Mouse (Mus musculus) midbrain, embryonic 11.5 days (tissue): ENCODE measurements around the gene Fam208a. TPM values are rescaled to one million over a fixed set of nuclear protein-coding genes. Genes with fewer than 3 reads are reported as not detected.

Experiments
- ATAC-seq: fragments of 200-750 bp; cut with Nextera tagmentation; 2 replicates; pipeline ENCODE4 v1.8.0; 2017; ENCODE audit warnings: moderate TSS enrichment, moderate library complexity; ENCODE audit not compliant: low FRiP score
- DNase-seq: peaks from one replicate; pipeline ENCODE4 v3.0.0; 2015; ENCODE audit warnings: low spot score; ENCODE audit errors: missing footprints
- H3K27ac ChIP-seq: fragments of 300-500 bp; sonication (generic); 2 replicates; pipeline ENCODE4 v1.5.1; 2014; ENCODE audit warnings: low read depth, low read length
- H3K27me3 ChIP-seq: fragments of 300-500 bp; sonication (generic); 2 replicates; pipeline ENCODE4 v1.6.1; 2014; ENCODE audit warnings: mild to moderate bottlenecking, low read length, moderate library complexity, mixed read lengths; ENCODE audit not compliant: control insufficient read depth, insufficient read depth
- H3K36me3 ChIP-seq: fragments of 300-500 bp; sonication (generic); 2 replicates; pipeline ENCODE4 v1.6.1; 2014; ENCODE audit warnings: mild to moderate bottlenecking, low read length, moderate library complexity, mixed read lengths; ENCODE audit not compliant: control insufficient read depth, insufficient read depth
- H3K4me1 ChIP-seq: fragments of 300-500 bp; sonication (generic); 2 replicates; pipeline ENCODE4 v1.6.1; 2014; ENCODE audit warnings: low read length; ENCODE audit not compliant: control insufficient read depth, insufficient read depth
- H3K4me2 ChIP-seq: fragments of 300-500 bp; sonication (generic); 2 replicates; pipeline ENCODE4 v1.6.1; 2014; ENCODE audit warnings: mild to moderate bottlenecking, moderate library complexity
- H3K4me3 ChIP-seq: fragments of 300-500 bp; sonication (generic); 2 replicates; pipeline ENCODE4 v1.5.1; 2014; ENCODE audit warnings: low read depth, low read length
- H3K9ac ChIP-seq: fragments of 300-500 bp; sonication (generic); 2 replicates; pipeline ENCODE4 v1.6.1; 2014; ENCODE audit warnings: low read length
- H3K9me3 ChIP-seq: fragments of 300-500 bp; sonication (generic); 2 replicates; pipeline ENCODE4 v1.6.1; 2016; ENCODE audit warnings: low read length; ENCODE audit not compliant: control insufficient read depth
- WGBS: fragments of 180-500 bp; shearing (Covaris S2); extraction: QIAGEN DNeasy Blood & Tissue Kit; methylation state at CpG from one replicate; pipeline ENCODE4 v1.1.7; 2014; 5-methylcytosine and 5-hydroxymethylcytosine counted together
- polyA plus RNA-seq: library from polyadenylated mRNA; unstranded; fragments of >200 nt; fragmentation: Nextera tagmentation; extraction: Ambion mirVana; gene quantifications from 2 replicates; pipeline ENCODE4 v1.2.1, GENCODE M21; 2014

The Fam208a gene
- polyA plus RNA-seq, 1 experiment from 2014 or later, result 10.5 TPM

DNA sequence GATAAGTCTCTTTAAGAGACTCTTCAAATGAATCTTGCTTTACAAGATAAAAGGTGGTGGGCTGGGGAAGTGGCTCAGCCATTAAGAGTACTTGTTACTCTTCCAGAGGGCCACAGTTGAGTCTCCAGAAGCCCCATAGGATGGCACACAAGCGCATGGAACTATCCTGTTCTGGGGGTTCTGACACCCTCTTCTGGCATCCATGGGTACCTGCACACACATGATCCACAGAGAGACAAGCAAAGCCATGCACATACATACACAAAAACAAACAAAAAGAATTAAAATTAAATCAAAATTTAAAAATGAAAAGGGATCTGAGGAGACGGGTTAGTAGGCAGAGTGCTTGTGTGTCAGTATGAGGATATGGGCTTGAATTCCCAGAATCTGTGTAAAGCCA, 36.0 kb upstream of the Fam208a start:
- DNase-seq, result no peak
- 88% methylated on average over 2 of the region's 2 CpGs for WGBS

DNA sequence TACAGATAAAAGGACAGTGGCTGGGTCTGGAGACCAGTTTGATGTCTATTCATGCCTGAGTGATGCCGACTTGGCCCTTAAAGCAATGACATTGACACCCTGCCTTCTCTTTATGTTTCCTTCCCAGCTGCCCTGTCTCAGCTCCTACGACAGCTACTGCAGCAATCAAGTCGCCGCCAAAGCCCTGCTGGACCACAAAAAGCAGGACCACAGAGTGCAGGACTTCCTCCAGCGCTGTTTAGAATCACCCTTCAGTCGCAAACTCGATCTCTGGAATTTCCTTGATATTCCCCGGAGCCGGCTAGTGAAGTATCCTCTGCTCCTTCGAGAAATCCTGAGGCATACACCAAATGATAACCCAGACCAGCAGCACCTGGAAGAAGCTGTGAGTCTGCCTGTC, 34.8 kb upstream of the Fam208a start:
- Histone ChIP-seq H3K36me3 (no peaks in the 10 kb centered on the region), H3K9ac (no peak overlapping the region), H3K27ac (no peak overlapping the region), H3K4me2 (no peak overlapping the region), H3K27me3 (no peaks in the 10 kb centered on the region), H3K4me1 (no peaks in the 10 kb centered on the region), H3K4me3 (no peak overlapping the region), H3K9me3 (no peaks in the 10 kb centered on the region)
- WGBS, result 77% methylated on average over 10 of the region's 10 CpGs
- ATAC-seq, result no peak
- DNase-seq, result no peak

More for the DNA sequence above, 36.0 kb upstream of the Fam208a start:
- Histone ChIP-seq H3K9me3 (no peaks in the 10 kb centered on the region), H3K27me3 (no peaks in the 10 kb centered on the region), H3K9ac (no peak overlapping the region), H3K36me3 (no peaks in the 10 kb centered on the region), H3K4me2 (no peak overlapping the region), H3K27ac (no peak overlapping the region), H3K4me1 (no peaks in the 10 kb centered on the region), H3K4me3 (no peak overlapping the region)
- no peak for ATAC-seq

DNA sequence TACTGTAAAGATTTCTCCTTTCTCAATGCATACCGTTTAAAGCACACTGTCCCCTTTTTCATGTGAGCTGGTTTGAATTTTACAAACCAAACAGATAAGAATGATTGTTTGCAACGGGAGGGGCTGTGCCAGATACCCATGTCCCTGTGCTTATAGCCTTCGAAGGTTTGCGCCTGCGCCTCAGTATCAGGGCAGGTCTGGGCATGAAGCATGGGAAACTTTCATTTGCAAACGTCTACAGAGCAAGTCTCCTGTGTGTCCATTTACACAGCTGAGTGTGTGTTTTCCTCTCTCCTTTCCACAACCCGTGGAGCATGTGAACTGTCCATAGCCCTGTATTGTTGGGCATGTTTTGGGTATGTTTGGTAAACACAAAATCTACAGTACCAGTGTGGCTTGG, 32.2 kb upstream of the Fam208a start:
- H3K9me3 ChIP-seq, result no peaks in the 10 kb centered on the region
- DNase-seq, result no peak
- no peak overlapping the region for H3K4me3 ChIP-seq

DNA sequence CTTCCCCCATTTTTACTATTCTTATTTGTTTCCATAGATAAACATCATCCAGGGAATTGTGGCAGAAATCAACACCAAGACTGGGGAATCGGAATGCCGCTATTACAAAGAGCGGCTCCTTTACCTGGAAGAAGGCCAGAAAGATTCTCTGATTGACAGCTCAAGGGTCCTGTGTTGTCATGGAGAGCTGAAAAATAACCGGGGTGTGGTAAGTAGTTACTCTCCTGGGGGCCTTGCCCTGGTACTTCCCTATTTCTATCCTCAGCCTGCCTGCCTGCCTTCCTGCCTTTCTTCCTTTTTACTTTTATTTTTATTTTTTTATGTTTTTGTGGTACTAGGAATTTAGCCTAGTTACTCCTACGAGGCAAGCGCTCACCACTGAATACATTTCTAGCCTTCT, 31.1 kb upstream of the Fam208a start:
- ATAC-seq (no peak), DNase-seq (peak; percentile 57)
- H3K4me1 ChIP-seq, result no peaks in the 10 kb centered on the region
- H3K9me3 ChIP-seq, result no peaks in the 10 kb centered on the region
- no peaks in the 10 kb centered on the region for H3K36me3 ChIP-seq
- no peaks in the 10 kb centered on the region for H3K27me3 ChIP-seq
- no peak overlapping the region for H3K27ac ChIP-seq
- H3K4me3 ChIP-seq, result no peak overlapping the region
- 91% methylated on average over 6 of the region's 6 CpGs for WGBS
- no peak overlapping the region for H3K4me2 ChIP-seq
- H3K9ac ChIP-seq, result no peak overlapping the region

More for the DNA sequence above, 32.2 kb upstream of the Fam208a start:
- H3K27ac ChIP-seq, result no peak overlapping the region
- no peaks in the 10 kb centered on the region for H3K27me3 ChIP-seq
- no peak for ATAC-seq
- H3K4me2 ChIP-seq, result no peak overlapping the region
- 78% methylated on average over 7 of the region's 7 CpGs for WGBS
- no peaks in the 10 kb centered on the region for H3K36me3 ChIP-seq
- no peak overlapping the region for H3K9ac ChIP-seq
- H3K4me1 ChIP-seq, result no peaks in the 10 kb centered on the region

DNA sequence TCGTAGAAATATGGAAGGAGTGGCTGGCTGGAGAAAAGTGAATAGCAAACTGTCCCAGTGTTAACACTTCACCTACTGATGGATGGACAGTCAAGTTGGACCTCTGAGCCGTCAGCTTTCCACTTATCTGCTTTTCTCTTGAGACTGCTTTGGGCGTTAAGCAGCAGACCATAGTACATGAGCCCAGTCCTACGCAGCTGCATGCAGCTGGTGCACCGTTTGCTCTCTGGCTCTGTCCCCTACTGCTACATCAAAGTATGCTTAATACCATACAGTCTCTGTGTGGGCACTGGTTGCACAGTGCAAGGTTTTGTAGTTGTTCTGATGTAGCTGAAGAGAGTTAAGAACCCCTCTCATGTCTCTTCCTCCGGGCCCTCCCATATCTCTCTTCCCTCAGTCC, 28.1 kb upstream of the Fam208a start:
- Histone ChIP-seq H3K27me3 (no peaks in the 10 kb centered on the region), H3K4me1 (no peaks in the 10 kb centered on the region), H3K9me3 (no peaks in the 10 kb centered on the region), H3K27ac (no peak overlapping the region), H3K4me3 (no peak overlapping the region), H3K4me2 (no peak overlapping the region), H3K9ac (no peak overlapping the region), H3K36me3 (no peaks in the 10 kb centered on the region)
- ATAC-seq, result no peak
- DNase-seq, result no peak
- 84% methylated on average over 6 of the region's 6 CpGs for WGBS

DNA sequence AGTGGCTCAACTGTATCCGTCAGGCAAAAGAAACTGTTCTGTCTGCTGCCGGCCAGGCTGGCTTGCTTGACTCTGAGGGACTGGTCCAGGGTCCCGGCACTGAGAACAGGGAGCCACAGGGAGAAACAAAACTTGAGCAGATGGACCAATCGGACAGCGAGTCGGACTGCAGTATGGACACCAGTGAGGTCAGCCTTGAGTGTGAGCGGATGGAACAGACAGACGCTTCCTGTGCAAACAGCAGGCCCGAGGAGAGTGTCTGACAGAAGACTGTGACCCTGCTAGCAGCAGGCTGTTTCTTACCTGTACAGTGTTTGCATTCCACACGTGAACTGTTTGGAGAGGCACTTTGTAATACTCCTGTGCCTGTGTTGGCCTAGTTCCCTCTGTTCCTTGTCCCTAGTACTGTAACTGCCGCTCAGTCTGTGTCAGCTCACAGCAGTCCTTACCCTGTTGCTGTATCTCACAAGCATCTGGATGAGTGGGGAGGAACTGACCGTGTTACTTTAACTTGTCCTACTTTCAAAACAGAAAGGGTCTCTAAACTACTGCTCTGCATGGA, 26.8 kb upstream of the Fam208a start:
- H3K4me3 ChIP-seq, result no peak overlapping the region
- DNase-seq (no peak), ATAC-seq (no peak)
- H3K9me3 ChIP-seq, result no peaks in the 10 kb centered on the region
- no peak overlapping the region for H3K4me2 ChIP-seq
- H3K9ac ChIP-seq, result no peak overlapping the region
- no peak overlapping the region for H3K27ac ChIP-seq
- H3K36me3 ChIP-seq, result no peaks in the 10 kb centered on the region
- no peaks in the 10 kb centered on the region for H3K27me3 ChIP-seq
- WGBS, result 90% methylated on average over 12 of the region's 12 CpGs
- no peaks in the 10 kb centered on the region for H3K4me1 ChIP-seq

DNA sequence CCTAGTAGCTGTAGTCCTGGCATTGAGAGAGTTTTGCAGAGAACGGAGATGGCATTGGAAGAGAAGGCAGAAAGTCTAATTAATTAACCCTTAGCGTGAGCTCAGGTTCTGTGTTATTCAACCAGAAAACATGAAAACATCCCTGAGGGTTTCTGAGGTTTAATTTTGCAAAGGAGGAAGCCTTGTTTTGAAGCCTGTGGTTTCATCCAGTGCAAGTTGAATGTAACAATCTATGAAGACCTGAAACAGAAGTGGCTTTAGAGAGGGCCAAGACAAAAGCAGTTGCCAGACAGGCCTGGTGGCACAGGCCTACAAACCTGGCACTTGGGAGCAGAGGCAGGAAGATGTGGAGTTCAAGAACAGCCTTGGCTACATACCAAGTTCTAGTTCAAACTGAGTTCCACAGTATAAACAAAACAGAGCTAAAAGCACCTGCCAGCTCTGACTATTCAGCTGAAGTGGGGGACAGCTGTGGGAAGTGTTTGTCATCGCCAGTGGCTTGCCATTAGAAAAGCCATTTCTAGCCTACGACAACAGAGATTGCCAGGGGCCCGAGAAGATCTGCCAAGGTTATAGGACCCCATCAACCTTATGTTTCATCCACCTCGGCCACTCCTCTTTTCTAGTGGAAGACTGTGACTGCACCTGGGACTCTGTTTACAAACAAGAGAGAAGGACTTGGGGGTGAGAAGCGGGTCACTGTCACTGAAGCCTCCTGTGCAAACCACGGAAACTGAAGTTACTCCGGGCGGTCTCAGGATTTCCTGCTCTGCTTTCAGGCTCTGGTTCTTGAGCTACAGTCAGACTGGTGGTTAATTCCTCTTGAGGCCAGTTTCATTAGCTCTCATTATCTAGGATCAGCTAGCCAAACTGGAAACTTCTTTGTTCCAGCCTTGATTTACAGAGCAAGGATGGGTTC, 26.0 kb upstream of the Fam208a start:
- Histone ChIP-seq H3K4me3 (no peak overlapping the region), H3K36me3 (no peaks in the 10 kb centered on the region), H3K4me1 (no peaks in the 10 kb centered on the region), H3K4me2 (no peak overlapping the region), H3K9me3 (no peaks in the 10 kb centered on the region), H3K27ac (no peak overlapping the region), H3K27me3 (no peaks in the 10 kb centered on the region), H3K9ac (no peak overlapping the region)
- ATAC-seq, result no peak
- WGBS, result 86% methylated on average over 10 of the region's 10 CpGs
- DNase-seq, result no peak

DNA sequence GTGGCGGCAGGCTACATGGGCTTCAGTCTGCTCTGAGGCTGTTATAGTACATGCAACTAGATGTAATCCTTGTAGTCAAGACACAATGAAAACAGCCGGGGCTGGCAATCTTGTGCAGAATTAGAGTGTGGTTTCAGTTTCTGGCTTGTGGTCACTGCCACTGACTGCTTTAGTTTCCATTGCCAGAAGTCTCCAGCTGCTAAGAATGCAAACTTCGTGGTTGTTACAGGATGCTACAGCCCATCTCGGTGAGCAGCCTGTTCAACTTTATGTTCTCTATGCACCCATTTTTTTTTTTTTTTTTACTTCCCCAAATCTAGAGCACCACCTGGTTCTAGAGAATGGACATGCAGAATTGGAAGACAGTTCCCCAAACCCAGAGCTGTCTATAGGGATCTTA, 23.2 kb upstream of the Fam208a start:
- Histone ChIP-seq H3K36me3 (no peaks in the 10 kb centered on the region), H3K4me3 (no peak overlapping the region), H3K27ac (no peak overlapping the region), H3K27me3 (no peaks in the 10 kb centered on the region), H3K9me3 (no peaks in the 10 kb centered on the region), H3K4me1 (no peaks in the 10 kb centered on the region), H3K4me2 (no peak overlapping the region), H3K9ac (no peak overlapping the region)
- 84% methylated on average over 4 of the region's 4 CpGs for WGBS
- ATAC-seq (no peak), DNase-seq (no peak)

DNA sequence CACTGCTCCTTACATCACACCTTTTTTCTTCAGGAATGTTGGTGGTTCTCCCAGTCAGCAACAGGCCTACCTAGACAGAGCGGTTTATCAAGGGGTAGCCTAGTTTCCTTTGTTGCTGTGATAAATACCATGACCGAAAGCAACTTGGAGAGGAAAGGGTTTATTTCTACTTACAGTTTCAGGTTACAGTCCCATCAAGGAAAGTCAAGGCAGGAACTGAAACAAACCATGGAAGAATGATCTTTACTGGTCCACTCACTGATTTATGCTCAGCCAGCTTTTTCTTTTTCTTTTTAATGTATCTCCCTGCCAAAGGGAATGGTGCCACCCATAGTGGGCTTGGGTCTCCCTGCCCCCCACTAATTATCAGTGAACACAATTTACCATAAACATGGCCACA, 22.7 kb upstream of the Fam208a start:
- H3K27ac ChIP-seq, result no peak overlapping the region
- no peaks in the 10 kb centered on the region for H3K9me3 ChIP-seq
- no peaks in the 10 kb centered on the region for H3K36me3 ChIP-seq
- no peaks in the 10 kb centered on the region for H3K4me1 ChIP-seq
- no peaks in the 10 kb centered on the region for H3K27me3 ChIP-seq
- ATAC-seq, result no peak
- H3K4me3 ChIP-seq, result no peak overlapping the region
- 92% methylated on average over 2 of the region's 2 CpGs for WGBS
- no peak overlapping the region for H3K4me2 ChIP-seq
- H3K9ac ChIP-seq, result no peak overlapping the region
- no peak for DNase-seq
